Mouse (Mus musculus): ENCODE measurements at regions not wholly inside any gene's neighbourhood (a gene's known extent, or its start where the extent isn't known, plus 50 kb on each side); places are given as distances from the start of the nearest gene placed in this dataset.

DNA sequence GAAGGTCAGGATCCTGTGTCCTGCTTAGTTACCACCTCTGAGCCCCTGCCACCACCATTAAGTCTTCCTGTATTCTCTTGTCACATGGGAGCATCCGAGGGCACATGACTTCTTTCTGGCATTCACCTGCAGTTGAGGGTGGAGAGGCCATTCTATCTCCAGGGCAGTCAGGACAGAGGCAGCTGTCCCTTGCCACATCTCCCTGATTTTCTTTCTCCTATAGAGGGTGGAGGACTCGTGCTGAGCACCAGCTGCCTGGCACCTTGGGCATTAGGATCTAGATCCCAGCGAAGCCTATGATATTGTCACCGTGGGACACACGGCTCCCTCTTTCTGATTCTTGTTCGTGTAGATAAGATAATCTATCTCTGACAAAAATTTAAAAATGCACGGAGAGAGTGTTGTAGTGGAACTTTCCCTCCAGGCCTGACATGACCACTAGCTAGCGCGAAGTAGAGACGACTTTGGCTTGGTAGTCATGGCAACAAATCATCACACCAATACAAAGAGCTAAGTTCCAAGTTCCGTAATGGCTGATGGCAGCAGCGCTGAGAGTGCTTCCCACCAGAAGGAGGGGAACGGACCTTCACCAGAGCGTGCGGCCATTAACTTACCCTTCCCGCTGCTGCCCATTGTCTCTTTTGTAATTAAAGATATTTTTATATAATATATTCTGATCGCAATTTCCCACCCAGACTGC is 137.7 kb downstream of the Ipmk start:
- intact Hi-C loops (cut with DNase I) = no loop called here
- DNase-seq = no peak

DNA sequence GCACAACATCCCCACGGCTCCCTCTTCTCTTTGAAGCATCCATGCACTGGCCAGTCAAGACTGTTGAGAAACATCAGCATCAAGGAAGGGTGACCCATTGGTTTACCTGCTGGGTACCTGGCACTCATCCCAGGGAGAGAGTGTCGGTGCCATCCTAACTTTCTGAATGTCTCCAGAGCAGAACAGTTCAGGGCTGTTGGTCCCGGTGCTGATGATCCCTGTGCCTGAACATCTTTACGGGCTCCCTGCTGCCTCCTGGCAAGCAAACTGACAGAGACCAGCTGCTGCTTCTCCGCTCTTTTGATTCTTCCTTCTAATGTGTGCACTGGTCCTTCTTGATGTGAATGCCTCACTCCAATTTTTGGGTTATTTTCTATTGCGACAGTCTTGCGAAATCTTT is 142.2 kb downstream of the Ipmk start:
- intact Hi-C loops (cut with DNase I) = no loop called here
- no peak for DNase-seq

DNA sequence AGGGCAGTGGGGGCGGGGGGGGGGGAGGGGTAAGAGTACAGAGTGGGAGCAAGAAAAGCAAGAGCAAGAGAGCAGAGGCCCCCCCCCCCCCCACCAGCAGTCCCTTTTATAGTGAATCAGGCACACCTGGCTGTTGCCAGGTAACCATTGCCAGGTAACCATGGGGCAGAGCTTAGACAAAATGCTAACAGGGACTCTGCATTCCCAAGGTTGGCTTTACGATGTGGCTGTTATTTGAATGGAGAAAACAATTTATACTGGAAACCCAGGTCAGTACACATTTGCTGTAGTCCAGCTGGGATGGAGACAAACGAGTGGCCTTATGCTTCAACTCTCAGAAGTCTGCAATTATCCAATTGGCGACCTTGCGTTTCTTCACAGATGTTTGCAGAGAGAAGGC is 154.5 kb downstream of the Ipmk start:
- intact Hi-C loops (cut with DNase I) = no loop called here
- no peak for DNase-seq

DNA sequence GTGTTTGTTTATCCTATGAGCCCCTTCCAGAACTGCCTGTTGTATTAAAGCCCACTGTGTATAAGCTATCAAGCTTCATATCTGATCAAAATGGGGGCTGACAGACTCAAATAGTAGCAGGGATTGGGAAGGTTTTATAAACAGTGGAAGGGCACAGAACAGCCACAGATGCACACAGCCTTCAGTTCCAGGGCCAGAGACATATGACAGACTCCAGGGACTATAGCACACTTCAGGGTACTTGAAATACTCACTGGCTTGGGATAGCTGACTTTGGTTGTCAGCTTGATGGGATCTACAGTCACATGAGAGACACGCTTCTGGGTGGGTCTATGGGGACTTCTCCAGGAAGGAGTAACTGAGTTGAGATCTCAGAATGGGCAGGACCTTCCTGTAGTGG is 156.7 kb downstream of the Ipmk start:
- intact Hi-C loops (cut with DNase I) = no loop called here
- DNase-seq = no peak

DNA sequence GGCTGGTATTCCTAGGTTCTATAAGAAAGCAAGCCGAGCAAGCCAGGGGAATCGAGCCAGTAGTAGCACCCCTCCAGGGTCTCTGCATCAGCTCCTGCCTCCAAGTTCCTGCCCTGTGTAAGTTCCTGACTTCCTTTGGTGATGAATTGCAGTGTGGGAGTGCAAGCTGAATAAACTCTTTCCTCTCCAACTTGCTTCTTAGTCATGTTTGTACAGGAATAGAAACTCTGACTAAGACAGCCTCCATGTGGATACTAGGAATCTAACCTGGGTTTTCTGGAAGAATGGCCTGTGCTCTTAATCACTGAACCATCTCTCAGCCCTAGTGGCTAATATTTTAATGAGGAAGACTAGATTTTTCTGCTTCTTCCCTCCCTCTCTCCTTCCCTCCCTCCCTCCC is 177.7 kb downstream of the Ipmk start:
- intact Hi-C loops (cut with DNase I) = no loop called here
- no peak for DNase-seq

DNA sequence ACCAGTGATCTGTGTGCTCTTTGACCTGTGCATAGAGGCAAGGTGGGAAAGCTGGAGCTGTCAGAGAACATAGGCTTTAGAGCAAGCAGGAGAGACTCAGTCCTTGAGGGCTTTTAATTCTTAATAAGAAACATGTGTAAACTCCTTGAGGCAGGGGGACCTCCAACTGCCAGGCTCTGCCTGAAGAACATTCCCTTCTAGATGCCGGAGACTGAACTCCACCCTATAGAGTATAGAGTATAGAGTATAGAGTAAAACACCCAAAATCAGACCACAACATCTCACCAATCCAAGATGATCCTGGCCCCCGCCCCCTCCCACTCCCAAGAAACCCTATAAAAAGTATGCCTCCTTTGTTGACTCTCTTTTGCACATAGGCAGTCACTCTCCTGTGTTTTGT is 186.2 kb downstream of the Ipmk start:
- no peak for DNase-seq
- intact Hi-C loops (cut with DNase I) = no loop called here

DNA sequence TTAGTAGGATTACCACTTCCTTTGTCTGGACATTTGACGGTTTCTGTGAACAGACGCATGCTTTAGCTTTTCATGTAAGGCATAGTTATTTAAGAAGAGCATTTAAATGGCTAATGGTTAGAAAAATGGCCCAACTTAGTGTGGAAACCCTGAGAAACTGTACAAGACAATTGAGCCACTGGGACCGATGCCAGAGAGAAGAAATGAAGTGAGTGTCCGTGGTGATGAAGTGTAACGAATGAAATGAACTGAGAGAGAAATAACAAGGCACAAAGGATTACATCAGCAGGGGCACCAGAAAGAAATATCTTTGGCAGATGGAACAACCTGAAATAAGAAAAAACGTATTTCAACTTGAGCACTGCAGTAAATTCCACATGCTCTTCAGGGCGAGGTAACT is 197.9 kb downstream of the Ipmk start:
- intact Hi-C loops (cut with DNase I) = no loop called here
- no peak for DNase-seq

DNA sequence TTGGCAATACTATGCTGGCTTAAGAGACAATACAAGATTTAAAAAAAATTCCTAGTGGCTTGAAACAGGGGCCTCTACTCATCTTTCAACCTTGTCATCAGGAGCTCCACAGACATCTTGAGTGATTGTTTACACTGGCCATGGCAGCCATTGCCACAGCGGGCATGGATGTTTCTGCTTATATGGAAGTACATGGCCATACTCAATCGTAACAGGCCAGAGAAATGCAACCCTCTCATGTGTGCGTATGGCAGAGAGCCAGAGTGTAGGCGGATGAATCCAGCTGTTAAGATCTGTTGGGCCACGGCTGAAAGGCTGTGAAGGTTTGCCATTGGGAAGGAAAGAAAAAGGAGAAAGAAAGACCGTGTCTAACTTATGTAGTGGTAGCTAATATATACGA is 198.9 kb downstream of the Ipmk start:
- DNase-seq = no peak
- intact Hi-C loops (cut with DNase I) = no loop called here

DNA sequence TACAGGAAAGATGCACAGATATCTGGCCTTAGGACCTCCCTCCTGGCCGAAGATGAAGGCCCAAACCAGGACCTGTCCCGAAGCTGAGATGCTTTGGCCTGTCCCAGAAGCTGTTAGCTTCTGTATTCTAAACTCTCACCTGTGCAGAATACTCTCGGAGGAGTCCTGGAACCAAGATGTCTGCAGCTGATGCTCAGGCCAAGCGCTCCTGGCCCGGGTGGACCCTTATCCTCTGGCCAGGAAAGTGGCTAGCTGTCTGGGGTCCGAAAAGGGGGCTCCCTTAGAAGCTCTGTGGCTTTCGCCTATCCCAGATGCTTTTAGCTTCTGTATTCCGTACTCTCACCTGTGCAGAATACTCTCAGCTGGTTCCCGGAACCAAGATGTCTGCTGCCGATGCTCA is 236.2 kb downstream of the Ipmk start:
- intact Hi-C loops (cut with DNase I) = no loop called here
- DNase-seq = no peak

DNA sequence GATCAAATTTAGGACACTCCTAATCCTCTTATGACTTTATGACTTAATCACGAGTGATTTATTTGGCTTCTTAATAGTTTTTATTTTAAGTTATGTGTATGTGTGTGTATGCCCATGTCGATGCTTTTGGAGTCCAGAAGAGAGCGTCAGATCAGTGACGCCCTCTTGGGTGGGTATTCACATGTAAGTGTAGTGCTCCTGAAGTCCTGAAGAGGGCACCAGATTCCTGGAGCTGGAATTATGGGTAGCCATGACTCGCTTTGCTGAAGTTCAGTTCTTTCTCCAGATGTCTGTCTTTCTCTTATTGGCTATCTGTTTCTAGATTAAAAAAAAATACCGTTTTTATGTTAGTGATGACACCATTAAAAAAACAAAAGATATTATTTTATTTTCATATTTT is 251.0 kb downstream of the Ipmk start:
- intact Hi-C loops (cut with DNase I) = no loop called here
- no peak for DNase-seq

DNA sequence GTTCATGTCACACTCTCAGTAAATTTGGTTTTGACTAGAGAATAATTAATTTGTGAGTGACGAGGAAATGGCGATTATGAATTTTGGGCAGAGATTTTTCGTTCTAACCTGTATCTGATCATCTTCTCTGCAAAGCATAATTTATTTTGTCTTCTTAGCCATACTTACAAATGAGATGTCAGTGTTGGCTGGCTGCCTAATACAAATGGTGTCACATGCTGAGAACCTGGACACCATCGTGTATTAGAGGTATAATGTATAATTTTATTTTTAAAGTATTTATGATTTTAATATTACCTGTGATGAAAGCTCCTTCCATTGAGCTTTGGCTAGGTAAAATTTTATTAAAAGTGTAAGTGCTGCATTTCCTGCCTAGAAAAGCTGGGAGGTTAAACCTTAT is 266.2 kb downstream of the Ipmk start:
- intact Hi-C loops (cut with DNase I) = no loop called here
- no peak for DNase-seq

DNA sequence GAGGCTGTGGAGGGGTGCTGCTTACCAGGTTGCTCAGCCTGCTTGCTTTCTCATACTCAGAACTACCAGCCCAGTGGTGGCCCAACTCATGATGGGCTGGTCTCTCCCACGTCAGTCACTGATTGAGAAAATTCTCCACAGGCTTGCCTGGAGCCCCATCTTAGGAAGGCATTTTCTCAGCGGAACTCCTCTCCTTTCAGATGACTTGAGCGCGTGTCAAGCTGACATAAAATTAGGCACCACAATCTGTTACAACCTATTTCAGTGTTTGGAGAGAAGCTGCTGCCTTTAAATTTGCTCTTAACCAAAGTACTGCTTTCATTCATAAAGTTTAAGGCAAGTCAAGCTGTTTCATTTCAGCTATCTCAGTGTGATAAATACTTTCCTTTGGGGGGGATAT is 269.6 kb downstream of the Ipmk start:
- intact Hi-C loops (cut with DNase I) = no loop called here
- DNase-seq = no peak

DNA sequence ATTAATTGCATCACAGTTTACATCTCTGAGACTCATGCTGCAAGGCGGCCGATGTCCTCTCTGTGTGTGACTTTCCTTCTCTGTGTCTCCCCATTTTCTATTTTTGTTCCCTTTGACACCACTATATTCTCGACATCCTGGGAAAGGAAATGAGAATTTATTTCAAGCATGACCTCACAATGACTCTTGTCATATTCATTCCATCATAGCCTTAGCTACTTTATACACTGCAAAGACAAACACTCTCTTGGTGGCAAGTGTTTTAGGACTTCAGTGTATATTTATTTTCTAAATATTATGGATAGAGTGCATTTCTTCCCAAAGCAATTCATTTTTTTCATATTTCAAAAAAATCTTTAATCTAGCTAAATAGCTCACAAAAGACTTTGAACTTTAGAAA is 298.5 kb downstream of the Ipmk start:
- intact Hi-C loops (cut with DNase I) = no loop called here
- no peak for DNase-seq

DNA sequence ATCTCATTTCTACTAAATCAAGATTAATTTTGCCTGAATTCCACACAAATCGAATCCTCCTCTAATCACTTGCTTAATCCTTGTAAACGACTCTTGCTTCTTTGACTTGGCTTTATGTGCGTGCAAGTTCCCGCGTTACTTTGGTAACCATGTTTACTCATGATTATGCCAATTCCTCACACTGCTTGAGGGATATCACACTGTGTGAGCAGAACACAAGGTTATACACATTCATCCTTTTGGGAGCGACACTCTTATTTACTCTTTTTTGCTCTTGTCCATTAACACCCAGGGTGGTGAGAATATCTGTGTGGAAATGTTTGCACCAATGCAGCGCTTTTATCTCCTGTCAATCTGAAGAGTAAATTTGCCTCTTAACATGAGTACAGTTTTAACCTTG is 310.0 kb downstream of the Ipmk start:
- intact Hi-C loops (cut with DNase I) = no loop called here

DNA sequence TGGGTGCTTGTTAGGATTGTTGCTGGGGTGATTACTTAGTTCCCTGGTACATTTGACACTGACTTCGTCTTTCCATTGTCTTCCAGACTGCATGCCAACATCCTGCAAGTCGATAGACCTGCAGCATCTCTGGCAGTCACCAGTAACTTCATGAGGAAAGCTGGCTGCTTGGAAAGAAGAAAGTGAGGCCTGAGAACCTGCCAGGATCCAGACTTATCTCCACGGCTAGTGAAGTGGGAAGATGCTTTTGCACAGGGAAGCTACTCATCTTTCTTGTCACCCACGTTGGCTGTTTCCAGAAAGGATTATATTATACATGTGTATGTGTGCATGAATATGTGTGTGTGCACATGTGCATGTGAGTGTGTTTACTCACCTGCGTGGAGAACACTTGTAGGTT is 316.0 kb downstream of the Ipmk start:
- no peak for DNase-seq
- intact Hi-C loops (cut with DNase I) = no loop called here

More for the DNA sequence above, 310.0 kb downstream of the Ipmk start:
- DNase-seq = no peak

DNA sequence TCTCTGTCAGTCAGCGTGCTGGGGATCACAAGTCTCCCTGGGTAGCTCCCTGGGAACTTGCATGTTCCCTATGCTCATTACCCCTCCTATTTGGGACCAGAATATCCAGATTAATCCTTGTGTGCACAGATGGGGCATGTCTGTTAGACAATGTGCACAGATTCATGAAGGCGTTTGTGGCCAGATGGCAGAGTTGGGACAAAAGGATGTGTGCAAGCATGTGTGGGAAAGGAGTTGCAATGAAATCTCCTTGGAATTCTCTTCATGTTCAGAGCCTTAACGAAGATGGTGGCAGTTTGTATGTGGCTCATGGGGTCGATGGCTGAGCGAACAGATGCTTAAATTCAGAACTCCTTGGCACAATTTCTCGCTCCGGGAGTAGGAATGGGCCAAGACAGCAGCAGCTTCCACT is 319.6 kb downstream of the Ipmk start:
- DNase-seq = no peak
- intact Hi-C loops (cut with DNase I) = no loop called here

DNA sequence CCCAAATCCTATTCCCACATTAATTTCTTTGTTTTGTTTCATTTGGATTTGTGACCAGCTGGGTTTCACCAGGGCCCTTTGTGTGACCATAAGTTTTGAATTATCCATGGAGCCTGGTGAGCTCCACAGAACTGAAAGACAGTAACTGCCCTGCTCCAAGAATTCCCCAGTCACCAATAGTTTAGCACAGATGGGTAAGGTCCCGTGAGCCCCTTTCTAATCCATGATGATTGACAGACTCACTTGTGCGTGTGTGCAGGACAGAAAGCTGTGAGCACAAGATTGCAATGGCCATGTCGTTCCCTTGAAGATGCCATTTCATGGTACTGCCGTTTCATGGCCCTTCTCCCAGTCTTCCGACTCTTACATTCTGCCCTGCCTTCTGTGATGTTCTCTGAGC is 331.7 kb downstream of the Ipmk start:
- intact Hi-C loops (cut with DNase I) = no loop called here
- DNase-seq = no peak

DNA sequence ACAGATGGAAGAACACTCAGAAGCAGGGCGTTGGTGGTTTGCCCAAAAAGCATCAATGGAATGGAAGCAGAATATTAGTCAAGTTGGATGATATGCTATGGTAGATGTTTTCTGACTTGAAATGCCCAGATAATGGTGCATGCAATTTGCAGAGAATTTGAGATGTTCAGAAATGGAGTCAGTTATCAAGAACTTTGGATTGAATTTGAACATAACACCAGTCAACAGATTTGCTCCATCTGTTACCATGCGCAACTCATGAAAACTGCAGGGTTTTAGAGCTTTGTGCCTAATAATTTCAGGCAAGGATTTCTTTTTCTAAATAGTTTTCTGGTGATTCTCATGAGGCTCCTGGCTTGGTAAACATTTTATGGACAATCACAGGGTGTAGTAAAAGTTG is 365.9 kb downstream of the Ipmk start:
- intact Hi-C loops (cut with DNase I) = no loop called here
- no peak for DNase-seq

DNA sequence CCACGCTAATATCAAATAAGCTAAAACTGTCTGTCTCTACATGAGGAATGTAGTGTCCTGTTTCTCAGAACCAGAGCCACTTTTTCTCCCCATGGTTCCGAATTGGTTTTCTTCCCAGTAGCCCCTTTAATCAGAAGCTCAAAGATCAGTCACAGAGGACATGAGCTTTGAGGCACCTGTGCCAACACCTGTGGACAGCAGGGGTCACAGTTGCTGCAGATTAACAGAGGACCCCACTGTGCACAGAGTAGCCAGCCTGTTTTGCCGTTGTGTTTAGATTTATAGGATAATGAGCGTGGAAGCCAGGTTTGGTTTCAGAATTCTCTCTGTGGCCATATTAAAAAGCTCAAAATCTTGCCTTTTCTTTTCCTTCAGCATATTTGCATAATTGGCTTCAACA is 380.2 kb downstream of the Ipmk start:
- no peak for DNase-seq
- intact Hi-C loops (cut with DNase I) = no loop called here

DNA sequence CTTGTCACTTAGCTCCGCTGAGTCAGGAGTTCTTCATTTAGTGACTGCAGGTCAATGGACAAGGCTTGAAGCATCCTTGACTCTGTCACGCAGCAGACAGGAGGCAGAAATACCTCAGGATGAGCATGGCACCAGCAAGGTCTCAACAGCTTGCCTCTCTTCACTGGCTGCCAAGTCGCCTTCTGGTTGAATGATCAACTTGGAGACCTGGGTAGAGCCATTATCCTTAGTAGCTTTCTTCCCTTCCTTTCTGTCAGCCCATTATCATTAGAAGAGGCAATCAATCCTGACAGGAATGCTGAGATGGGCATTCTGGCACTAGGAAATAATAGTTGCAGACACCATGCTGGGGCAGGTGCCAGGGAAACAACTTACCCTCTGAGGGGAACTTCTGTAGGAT is 386.3 kb downstream of the Ipmk start:
- intact Hi-C loops (cut with DNase I) = no loop called here

DNA sequence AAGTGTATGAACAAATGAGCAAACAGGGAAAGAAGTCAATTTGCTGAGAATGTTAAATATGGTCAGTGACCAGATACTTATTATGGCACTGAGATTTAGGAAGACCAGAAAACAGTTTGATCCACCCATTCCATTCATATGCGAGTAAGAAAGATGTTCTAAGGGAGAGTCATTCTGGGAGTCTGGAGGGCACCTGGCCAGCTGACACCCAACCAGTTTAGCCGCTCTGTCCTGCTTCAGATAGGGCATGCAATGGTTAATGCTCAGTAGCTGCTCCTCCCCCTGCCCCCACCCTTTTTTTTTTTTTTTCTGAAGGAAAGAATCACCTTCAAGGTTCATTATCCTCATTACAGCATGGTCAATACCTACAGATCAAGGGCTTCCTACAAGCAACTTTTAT is 386.9 kb downstream of the Ipmk start:
- intact Hi-C loops (cut with DNase I) = no loop called here
- DNase-seq = no peak

More for the DNA sequence above, 386.3 kb downstream of the Ipmk start:
- no peak for DNase-seq

DNA sequence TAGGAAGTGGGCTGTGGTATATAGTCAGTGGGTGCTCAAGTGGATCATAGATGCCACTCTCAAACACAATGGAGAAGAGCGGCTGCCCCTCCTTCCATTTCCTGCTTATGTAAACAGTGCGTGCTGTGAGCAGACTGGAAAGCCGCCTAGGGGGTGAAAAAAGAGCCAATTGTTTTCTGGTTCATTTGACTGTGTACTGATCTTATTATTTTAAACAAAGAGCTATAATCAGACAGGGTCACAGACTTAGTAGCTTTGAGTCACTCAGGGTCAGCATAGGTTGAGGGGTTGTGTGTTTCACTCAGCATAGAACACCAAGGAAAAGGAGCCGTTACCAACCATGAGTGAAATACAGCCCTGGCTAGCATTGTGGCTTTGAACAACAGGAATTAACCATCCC is 390.7 kb downstream of the Ipmk start:
- intact Hi-C loops (cut with DNase I) = no loop called here

More for the DNA sequence above, 390.7 kb downstream of the Ipmk start:
- no peak for DNase-seq
